Mouse (Mus musculus) liver, adult 2 months (tissue): ENCODE results near the gene Cideb. TPM values are rescaled to one million over a fixed set of nuclear protein-coding genes. Genes with fewer than 3 reads are reported as not detected.
A peak's percentile ranks its signal among the peaks of the same experiment; 100 is the strongest.

Experiments used
- DNase-seq: peaks from one replicate; pipeline ENCODE4 v3.0.0-alpha.2; 2011; ENCODE audit warnings: low read depth, low spot score; ENCODE audit errors: extremely low read depth
- H3K27ac ChIP-seq: fragments of 200-500 bp; replicated peaks from 2 replicates; pipeline ENCODE4 v1.5.1; 2012; ENCODE audit warnings: low read depth, mild to moderate bottlenecking, control low read depth, inconsistent platforms, low read length; ENCODE audit not compliant: insufficient read depth
- H3K27me3 ChIP-seq: fragments of 200-500 bp; 2 replicates; pipeline ENCODE4 v1.6.1; 2012; ENCODE audit warnings: mild to moderate bottlenecking, moderate library complexity, low read length, inconsistent platforms; ENCODE audit not compliant: control insufficient read depth, insufficient read depth
- H3K36me3 ChIP-seq: fragments of 200-500 bp; 2 replicates; pipeline ENCODE4 v1.6.1; 2012; ENCODE audit warnings: low read length, inconsistent platforms; ENCODE audit not compliant: control insufficient read depth, insufficient read depth
- H3K4me1 ChIP-seq: fragments of 200-500 bp; 2 replicates; pipeline ENCODE4 v1.6.1; 2011; ENCODE audit warnings: low read length; ENCODE audit not compliant: control insufficient read depth, insufficient read depth
- H3K4me3 ChIP-seq: fragments of 200-500 bp; 2 replicates; pipeline ENCODE4 v1.5.1; 2011; ENCODE audit warnings: low read depth, mild to moderate bottlenecking, control low read depth, low read length, moderate library complexity; ENCODE audit not compliant: insufficient read depth
- H3K79me2 ChIP-seq: fragments of 200-500 bp; 2 replicates; pipeline ENCODE4 v1.6.1; 2012; ENCODE audit warnings: inconsistent platforms, mild to moderate bottlenecking, low read length, moderate library complexity; ENCODE audit not compliant: control insufficient read depth, insufficient read depth
- H3K9ac ChIP-seq: fragments of 200-500 bp; 2 replicates; pipeline ENCODE4 v1.6.1; 2012; ENCODE audit warnings: low read depth, mild to moderate bottlenecking, control low read depth, inconsistent platforms, low read length
- CTCF ChIP-seq: fragments of 200-500 bp; IDR thresholded peaks from 2 replicates; pipeline ENCODE4 v1.5.1; 2011; ENCODE audit warnings: low read depth, low read length, control low read depth
- POLR2A ChIP-seq: fragments of 200-500 bp; IDR thresholded peaks from 2 replicates; pipeline ENCODE4 v1.6.1; 2011; ENCODE audit warnings: low read length, control low read depth; ENCODE audit not compliant: insufficient read depth; ENCODE audit errors: extremely low read depth
- WGBS: fragments of 180-500 bp; shearing (Covaris S2); methylation state at CpG from one replicate; pipeline ENCODE4 v1.1.7; 2018; 5-methylcytosine and 5-hydroxymethylcytosine counted together
- polyA plus RNA-seq: library from polyadenylated mRNA; depleted of rRNA; stranded (reverse); fragments of >200 nt; gene quantifications from 2 replicates; pipeline ENCODE4 v1.2.3, GENCODE M21; 2012
- total RNA-seq: library from RNA; depleted of rRNA; stranded (reverse); fragments of >200 nt; gene quantifications from 2 replicates; pipeline ENCODE4 v1.2.3, GENCODE M21; 2014

Gene Cideb
- total and polyA plus RNA-seq, 2 experiments = 101 to 483 TPM

- no peak overlapping the region for H3K9ac ChIP-seq
- TF ChIP-seq POLR2A = no peak
- no peak for TF ChIP-seq CTCF
- no peak for DNase-seq
- no peak overlapping the region for H3K4me3 ChIP-seq
- no peak overlapping the region for H3K27ac ChIP-seq
- H3K36me3 ChIP-seq = no peaks in the 10 kb centered on the region
- no peaks in the 10 kb centered on the region; the same call in 1 of the 2 replicates for H3K27me3 ChIP-seq
- 64% methylated on average over 7 of the region's 7 CpGs for WGBS
- no peaks in the 10 kb centered on the region for H3K79me2 ChIP-seq
- peaks cover 3% of the 10 kb centered on the region; the same call in 1 of the 2 replicates for H3K4me1 ChIP-seq
These were observed 18.5 kb upstream of the Cideb start for GRCm38 (mm10) chr14:55776711-55777110.

- 0 out of 2 replicates have a peak, but pooled peaks cover 6% of the 10 kb centered on the region for H3K4me1 ChIP-seq
- 75% methylated on average over 16 of the region's 16 CpGs for WGBS
- TF ChIP-seq CTCF = no peak
- TF ChIP-seq POLR2A = no peak
- DNase-seq = no peak
- H3K27ac ChIP-seq = no peak overlapping the region
- H3K9ac ChIP-seq = no peak overlapping the region
- H3K4me3 ChIP-seq = no peak overlapping the region
- no peaks in the 10 kb centered on the region for H3K79me2 ChIP-seq
- 0 out of 2 replicates have a peak, but pooled peaks cover 2% of the 10 kb centered on the region for H3K27me3 ChIP-seq
- no peaks in the 10 kb centered on the region for H3K36me3 ChIP-seq
These were observed 10.9 kb upstream of the Cideb start for GRCm38 (mm10) chr14:55769087-55769703.

- WGBS = 89% methylated on average over 6 of the region's 6 CpGs
- 0 out of 2 replicates have a peak, but pooled peaks cover 2% of the 10 kb centered on the region for H3K27me3 ChIP-seq
- H3K36me3 ChIP-seq = no peaks in the 10 kb centered on the region
- no peak overlapping the region for H3K27ac ChIP-seq
- DNase-seq = no peak
- H3K9ac ChIP-seq = no peak overlapping the region
- TF ChIP-seq POLR2A (no peak), CTCF (no peak)
- H3K4me3 ChIP-seq = no peak overlapping the region
- 0 out of 2 replicates have a peak, but pooled peaks cover 6% of the 10 kb centered on the region for H3K4me1 ChIP-seq
- H3K79me2 ChIP-seq = no peaks in the 10 kb centered on the region
These were observed 10.3 kb upstream of the Cideb start for GRCm38 (mm10) chr14:55768555-55768954.

GRCm38 (mm10) chr14:55767519-55768414 lies 9.5 kb upstream of the Cideb start:
- H3K4me3 ChIP-seq = peak overlapping the region; percentile 42; the same call in 1 of the 2 replicates
- H3K27ac ChIP-seq = no peak overlapping the region
- 15% methylated on average over 52 of the region's 52 CpGs for WGBS
- H3K36me3 ChIP-seq = no peaks in the 10 kb centered on the region
- 0 out of 2 replicates have a peak, but pooled peaks cover 2% of the 10 kb centered on the region for H3K27me3 ChIP-seq
- peak overlapping the region; percentile 19 for H3K9ac ChIP-seq
- H3K79me2 ChIP-seq = no peaks in the 10 kb centered on the region
- H3K4me1 ChIP-seq = 0 out of 2 replicates have a peak, but pooled peaks cover 6% of the 10 kb centered on the region
- TF ChIP-seq POLR2A (no peak), CTCF (peak; percentile 67)
- peak; percentile 39 for DNase-seq

- H3K79me2 ChIP-seq = no peaks in the 10 kb centered on the region
- no peak within 1 kb of the TSS for H3K9ac ChIP-seq
- no peak within 1 kb of the TSS for H3K4me3 ChIP-seq
- no peak for TF ChIP-seq POLR2A
- TF ChIP-seq CTCF = no peak
- no peak within 1 kb of the TSS for H3K27ac ChIP-seq
- DNase-seq = no peak
- H3K36me3 ChIP-seq = no peaks in the 10 kb centered on the region
- H3K27me3 ChIP-seq = peaks cover 7% of the 10 kb centered on the region; the same call in 1 of the 2 replicates
- peaks cover 6% of the 10 kb centered on the region; the same call in 1 of the 2 replicates for H3K4me1 ChIP-seq
- 64% methylated on average over 4 of the region's 4 CpGs for WGBS
These were observed 7.4 kb upstream of the Cideb start, which contains the start of gene Ltb4r1 for GRCm38 (mm10) chr14:55765696-55766095. TSS of gene Ltb4r1 (plus strand) at chr14:55765962.
